Mouse (Mus musculus) T-helper 1 cell (primary cell): ENCODE data around the gene Slit2.

Experiments
- in situ Hi-C: fragments of 300-600 bp; cut with MboI, MseI; formaldehyde crosslinking; loops from one replicate; pipeline ENCODE4 v1.15.1; 2025; ENCODE audit warnings: high pct_unique_total_duplicates

The Slit2 gene

DNA sequence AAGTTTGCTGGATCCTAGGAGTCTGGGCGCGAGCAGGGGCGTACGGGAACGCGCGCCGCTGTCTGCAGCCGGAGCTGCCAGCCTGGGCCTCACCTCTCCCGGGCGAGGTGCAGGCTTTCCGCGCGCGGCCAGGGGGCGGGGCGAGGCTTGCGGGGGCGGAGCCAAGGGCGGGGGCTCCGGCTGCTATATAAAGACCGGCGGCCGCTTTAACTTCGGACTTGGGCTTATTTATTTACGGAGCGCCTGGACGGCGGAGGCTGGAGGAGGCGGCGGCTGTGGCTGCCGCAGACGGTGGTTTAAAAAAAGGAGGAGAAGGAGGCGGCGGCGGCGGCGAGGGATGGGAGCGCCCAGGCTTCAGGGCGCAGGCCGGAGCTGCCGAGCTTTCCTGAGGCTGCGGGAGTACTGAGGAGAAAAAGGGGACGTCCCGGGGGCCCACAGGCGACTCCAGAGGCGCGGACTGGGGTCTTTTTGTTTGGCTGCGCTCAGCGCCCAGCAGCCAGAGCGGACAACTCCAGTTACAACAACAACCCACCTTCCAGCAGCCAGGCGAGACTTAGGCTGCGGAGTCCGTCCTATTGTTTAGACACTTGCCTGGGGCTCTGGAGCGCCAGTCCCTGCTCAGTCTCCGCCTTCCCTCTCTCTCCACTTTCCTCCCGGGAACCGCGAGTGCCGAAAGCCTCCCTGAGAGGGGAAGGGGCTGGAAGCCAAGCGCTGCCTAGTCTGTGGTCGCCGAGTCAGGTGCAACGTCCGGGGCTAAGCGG lies at the start of gene Slit2:
Slit2 (plus strand) TSS at position 198 of the 761 bp plus-strand sequence.
- in situ Hi-C loops: no loop called here

GRCm38 (mm10) chr5:47938586-47939372 lies 44.2 kb upstream of the Slit2 start:
- in situ Hi-C loops: no loop called here

DNA sequence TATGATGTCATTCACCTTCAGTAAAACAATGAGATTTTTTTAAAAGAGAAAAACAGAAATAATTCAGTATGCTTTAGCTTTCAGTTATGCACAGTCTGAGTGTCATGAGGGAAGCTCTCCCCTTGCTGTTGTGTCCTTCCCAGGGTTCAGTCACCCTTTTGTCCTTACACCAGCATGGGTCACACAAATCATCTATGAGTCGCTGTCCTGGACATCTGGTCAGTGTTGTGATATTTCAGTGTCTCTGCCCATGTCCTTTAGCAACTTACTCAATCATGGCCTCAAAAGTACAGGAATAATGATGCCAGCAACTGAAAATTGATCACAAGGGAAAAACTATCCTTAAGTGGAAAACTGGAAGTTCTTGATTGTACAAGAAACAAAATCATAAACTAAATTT lies 26.5 kb upstream of the Slit2 start:
- in situ Hi-C loops: no loop called here

- in situ Hi-C loops: no loop called here
Observed at GRCm38 (mm10) chr5:47975795-47976194, 7.1 kb upstream of the Slit2 start.

DNA sequence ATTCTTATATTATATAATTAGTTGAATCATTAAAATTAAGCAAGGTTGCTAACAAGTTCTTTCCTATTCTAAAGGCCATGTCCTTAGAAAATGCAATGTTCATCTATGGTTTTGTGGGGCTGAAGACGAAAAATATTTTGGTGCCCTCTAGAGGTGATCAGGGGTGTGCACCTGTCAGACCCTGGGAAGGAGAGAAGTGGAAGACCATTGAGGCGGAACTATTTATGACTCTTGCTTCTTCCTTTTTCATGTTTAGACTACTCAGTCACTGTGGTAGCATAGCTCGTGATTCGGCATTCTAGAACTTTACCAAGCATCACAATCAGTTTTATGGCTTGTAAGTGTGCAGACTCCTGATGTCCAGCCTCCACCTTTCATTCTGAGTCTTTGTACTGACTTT lies 3.6 kb upstream of the Slit2 start:
- in situ Hi-C loops: no loop called here

GRCm38 (mm10) chr5:47980459-47980858 lies 2.5 kb upstream of the Slit2 start:
- in situ Hi-C loops: no loop called here

DNA sequence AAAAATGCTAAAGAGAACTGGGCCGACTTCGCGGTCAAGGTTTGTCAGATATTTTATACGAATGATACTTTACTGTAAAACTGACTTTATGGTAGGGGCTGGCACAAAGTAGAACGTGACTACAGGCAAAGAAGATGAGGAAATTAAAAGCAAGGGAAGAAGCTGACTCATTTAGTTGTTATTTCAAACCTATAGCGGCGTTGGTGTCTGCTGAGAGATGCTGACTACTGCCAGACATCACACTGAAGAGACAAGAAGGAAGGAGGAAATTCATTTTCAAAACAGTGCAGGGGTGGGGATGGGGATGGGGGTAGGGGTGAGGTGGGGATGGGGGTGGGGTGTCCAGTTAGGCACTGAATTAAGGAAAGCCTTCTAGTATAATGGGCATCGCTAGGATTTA lies 987 bp upstream of the Slit2 start:
- in situ Hi-C loops: no loop called here

- in situ Hi-C loops: no loop called here
Observed at GRCm38 (mm10) chr5:47983746-47984583, 1.0 kb downstream of the Slit2 start.

GRCm38 (mm10) chr5:47984584-47985197 lies 1.8 kb downstream of the Slit2 start:
- in situ Hi-C loops: no loop called here

DNA sequence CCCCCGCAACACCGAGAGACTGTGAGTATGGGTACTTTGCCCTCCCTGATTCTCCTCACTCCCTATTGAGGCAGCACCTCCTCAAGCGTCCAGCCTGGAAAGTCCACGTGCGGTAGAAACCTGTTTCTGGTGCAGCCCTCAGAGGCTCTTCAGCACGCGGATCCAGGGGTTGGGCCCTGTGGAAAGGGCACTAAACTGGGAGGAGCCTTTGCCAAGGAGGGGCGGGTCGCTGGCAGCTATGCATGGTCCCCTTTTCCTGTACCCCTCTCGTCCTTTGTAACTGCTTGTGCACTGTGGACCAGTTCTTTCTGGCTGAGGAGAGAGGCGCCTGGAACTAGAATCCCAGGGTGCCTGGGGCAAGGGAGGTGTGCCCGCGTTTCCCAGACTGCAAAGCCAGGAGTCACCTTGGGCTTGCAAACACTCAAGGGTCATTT lies 2.3 kb downstream of the Slit2 start:
- in situ Hi-C loops: no loop called here

- in situ Hi-C loops: no loop called here
Observed at GRCm38 (mm10) chr5:47985901-47986670, 3.1 kb downstream of the Slit2 start.

- in situ Hi-C loops: no loop called here
Observed at GRCm38 (mm10) chr5:47990926-47991325, 8.0 kb downstream of the Slit2 start.

DNA sequence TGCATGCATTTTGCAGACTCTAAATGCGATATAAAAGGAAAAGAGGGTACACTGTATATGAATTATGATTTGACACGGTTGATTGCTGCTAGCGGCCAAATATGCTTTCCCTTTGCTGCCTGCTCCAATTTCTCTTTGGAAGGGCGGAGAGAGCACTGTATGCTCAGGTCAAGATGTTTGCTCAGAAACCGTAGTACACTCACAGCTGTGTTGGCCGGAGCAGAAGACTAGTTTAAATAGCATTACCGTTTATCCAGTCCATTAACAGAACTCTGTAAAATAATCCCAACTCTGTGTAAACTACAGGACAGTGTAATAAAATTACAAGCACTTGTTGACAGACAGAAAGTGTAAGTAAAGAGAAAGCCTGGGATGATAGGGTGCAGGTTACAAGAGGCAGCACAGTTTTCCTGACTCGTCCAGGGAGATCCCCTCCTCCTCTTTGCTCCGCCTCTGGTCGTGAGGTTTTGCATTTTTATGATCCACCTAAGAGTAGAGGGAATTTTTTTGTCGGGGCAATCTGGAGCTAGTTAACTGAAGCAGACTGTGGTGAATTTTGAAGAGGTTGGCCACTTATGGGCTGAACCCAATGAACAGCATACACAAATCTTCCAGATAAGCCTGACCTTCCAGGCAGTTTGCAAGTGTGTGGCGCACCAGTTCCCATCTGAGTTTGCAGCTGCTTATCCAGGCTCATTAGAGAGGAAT lies 20.9 kb downstream of the Slit2 start:
- in situ Hi-C loops: no loop called here

DNA sequence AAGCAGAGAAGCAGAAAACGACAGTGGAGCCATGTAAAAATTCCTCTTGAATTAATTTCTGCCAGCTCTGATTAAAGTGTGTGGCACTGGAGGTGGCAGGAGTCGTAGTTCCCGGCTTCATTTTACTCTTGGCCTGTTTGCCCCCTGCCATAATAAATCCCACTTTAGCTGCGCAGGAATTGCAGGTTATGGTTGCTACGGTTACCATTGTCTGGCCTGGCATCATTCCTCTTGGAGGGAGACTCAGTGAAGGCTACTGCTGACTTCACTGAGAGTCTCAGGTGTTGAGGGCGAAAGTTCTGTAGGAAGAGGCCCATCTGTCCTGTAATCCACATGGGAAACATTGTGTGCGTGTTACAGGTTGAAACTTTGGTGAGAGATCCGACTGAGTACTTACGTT lies 22.6 kb downstream of the Slit2 start:
- in situ Hi-C loops: no loop called here

DNA sequence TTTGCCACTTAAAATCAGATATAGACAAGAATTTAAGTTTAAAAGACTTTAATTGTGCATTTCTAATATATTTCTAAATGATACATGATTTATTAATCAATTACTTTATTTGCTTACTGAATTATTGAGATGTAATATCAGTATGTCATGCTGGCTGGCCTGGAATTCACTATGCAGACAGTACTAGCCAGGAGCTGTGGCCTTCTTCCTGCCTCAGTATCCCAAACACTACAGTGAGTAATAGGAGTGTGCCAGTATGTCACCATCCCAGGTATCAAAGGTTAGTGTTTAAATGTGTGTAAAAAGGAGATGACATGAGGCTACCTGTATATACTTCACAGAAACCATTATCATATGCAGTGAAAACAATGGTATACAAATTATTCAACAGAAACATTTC lies 23.1 kb downstream of the Slit2 start:
- in situ Hi-C loops: no loop called here

- in situ Hi-C loops: no loop called here
Observed at GRCm38 (mm10) chr5:48023441-48023840, 40.5 kb downstream of the Slit2 start.

DNA sequence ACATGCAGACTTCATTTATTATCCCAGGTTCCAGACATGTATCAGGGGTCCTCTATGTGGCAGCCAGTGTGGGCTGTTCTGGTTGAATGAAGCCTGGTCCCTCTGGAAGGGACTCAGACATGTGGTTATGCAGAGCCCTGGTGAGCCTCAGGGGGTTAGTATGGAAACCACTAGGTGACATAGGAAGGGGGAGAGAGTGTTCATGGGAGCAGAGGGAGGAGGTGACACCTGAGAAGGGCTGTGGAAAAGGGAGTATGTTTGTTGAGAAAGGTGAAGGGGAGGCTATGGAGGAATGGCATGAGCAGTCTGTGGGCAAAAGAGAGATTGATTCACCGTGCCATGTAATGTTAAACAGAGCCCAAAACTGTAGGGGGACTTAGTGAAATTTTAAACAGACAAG lies 51.9 kb downstream of the Slit2 start:
- in situ Hi-C loops: no loop called here

DNA sequence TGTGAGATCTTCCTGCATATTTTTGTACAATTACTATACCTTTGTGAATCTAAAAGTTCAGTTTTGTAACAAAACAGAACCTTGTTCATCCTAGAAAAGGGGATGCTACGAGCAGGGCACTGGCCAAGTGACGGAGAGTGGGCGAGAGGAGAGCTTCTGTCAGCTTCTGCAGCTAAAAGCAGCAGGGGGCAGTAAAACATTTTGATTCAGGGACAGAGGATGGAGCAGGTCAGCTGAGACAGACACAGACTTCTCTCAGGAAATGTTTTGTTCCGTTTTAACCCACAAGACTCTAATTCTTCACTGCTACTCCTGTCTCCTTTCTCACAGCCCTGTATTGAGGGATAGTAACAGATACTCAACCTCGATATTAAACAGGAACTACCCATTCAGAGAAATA lies 55.1 kb downstream of the Slit2 start:
- in situ Hi-C loops: no loop called here

DNA sequence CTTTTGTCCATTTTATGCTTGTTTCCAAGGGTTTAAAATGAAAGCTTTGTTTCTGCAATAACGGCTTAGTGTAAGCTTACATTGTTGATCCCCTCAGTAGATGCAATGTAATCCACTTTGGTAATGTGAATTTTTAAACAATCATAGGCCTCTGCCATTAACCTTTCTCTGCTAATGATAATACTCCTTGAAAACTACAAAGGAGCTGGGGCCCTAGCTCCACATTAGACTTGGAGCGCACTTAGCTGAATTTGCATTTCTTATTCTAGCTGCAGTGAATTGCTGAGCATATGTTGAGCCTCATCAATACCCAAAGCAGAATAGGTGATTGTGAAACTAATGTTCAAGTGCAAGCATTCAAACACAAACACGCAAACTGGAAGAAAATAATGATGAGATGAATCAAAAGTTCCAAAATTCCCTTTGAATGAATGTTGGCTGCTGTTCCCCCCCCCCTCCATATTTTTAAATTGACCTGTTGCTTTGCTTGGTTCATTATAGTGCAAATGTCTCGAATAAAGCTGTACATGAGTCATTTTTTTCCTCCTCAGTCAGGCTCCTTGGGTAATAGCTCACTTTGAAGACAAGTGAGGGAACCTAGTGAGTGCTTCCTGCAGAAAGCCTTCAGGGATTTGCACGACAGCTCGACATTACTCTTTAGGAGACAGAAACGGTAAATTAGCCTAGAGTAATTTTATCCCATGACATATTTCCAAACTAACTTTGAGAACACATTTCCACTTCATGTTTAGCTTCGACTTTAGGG lies 66.2 kb downstream of the Slit2 start:
- in situ Hi-C loops: no loop called here
